Mouse (Mus musculus) retina, embryonic 14.5 days (tissue): ENCODE measurements around the gene Nek7.

Experiments used
- DNase-seq: peaks from one replicate; pipeline ENCODE4 v3.0.0-alpha.2; 2015; ENCODE audit warnings: low spot score

Nek7 gene

GRCm38 (mm10) chr1:138510566-138510965, 109.4 kb downstream of the Nek7 start:
- DNase-seq = no peak

GRCm38 (mm10) chr1:138507446-138508043, 112.4 kb downstream of the Nek7 start:
- no peak for DNase-seq

- DNase-seq = no peak
These were observed 112.9 kb downstream of the Nek7 start for GRCm38 (mm10) chr1:138507014-138507413.

DNA sequence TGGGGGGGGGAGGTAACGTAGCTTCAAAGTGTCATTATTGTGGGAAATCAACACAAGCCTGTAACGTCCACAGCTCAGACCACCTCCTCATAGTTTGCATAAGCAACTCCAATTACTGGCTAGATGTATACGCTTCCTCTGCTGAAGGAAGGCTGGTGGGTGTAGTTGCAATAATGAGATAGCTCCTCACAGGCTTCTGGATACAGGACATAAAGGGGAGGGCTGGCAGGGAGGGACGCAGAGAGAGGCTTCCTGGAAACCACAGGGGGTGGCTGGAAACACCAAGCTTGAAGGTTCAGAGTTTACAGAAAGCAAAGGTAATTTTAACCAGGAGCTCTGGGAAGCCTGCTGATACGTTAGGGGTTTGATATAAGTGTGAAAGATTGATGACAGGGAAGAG, 115.7 kb downstream of the Nek7 start:
- no peak for DNase-seq

DNA sequence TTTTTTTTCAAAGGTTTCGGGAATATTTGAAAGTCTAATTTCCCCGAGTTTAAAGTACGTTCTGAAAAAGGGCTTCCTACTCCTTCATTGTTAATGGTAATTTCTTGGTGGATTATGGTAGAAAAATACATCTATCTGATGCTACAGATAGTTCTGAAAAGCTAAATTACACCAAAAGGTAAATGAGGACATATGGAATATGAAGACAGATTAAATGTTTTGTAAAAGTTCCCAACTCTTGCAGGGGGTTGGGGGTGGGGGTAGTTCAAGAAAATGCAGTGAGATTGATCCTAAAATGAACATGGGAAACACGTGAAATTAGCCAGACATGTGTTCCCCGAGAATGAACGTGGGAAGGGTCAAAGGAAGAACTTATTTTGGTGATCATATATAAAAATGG, 119.2 kb downstream of the Nek7 start:
- DNase-seq = no peak

- DNase-seq = peak; percentile 73
These were observed 119.8 kb downstream of the Nek7 start for GRCm38 (mm10) chr1:138500155-138500554.

DNA sequence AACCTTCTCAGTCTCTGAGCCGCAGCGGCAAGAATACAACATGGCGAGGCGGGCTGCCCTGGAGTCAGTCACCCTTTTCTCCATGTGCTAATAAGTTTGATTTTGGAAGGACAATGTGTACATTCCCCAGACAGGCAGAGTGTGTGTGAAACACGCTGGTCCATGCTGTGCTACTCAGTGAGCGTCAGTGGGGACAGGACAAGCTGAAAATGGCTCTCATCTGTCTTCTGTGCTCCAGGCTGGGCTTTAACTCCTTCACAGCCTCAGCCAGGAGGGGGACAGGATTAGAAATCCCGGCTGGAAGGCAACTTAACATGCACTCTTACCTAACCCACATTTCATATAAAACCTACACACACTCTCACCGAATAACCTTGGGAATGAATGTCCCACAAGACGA, 120.5 kb downstream of the Nek7 start:
- peak; percentile 61 for DNase-seq

GRCm38 (mm10) chr1:138491382-138492097, 128.4 kb downstream of the Nek7 start:
- DNase-seq = peak; percentile 22

DNA sequence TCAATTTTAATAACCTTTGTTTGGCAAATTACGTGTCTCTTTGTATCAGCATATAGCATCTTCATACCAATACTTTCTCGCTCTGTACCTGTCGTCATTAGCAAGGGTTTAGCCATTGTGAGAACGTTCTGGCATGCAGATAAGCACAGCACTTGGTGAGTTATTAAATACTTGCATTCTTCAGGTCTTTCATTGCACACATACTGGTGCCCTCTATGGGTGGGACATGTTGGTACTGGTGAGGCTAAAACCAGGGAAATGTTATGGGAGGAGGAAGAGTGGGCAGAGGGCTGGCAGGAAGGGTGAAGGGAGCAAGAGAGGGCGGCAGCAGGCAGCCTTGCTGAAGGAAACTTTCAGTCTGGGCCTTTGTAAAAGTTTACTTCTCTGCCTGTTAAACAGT, 132.4 kb downstream of the Nek7 start:
- DNase-seq = no peak

DNA sequence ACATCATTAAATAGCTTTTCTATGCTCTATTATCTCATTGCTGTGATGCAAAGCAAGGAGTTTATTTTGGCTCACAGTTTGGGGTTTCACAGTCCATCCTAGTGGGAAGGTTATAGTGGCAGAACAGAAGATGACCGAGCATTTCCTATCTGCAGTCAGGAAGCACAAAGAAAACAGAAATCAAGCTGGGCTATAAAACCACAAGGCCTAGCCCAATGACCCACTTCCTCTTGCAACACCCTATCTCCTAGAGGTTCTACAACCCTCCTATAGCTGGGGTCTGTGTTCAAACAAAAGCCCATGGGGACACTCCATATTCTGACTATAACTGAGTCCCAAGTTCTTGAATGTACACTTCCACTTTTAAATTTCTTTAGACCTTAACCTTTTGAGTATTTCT, 139.2 kb downstream of the Nek7 start:
- DNase-seq = no peak

GRCm38 (mm10) chr1:138465352-138465751, 154.6 kb downstream of the Nek7 start:
- DNase-seq = no peak

DNA sequence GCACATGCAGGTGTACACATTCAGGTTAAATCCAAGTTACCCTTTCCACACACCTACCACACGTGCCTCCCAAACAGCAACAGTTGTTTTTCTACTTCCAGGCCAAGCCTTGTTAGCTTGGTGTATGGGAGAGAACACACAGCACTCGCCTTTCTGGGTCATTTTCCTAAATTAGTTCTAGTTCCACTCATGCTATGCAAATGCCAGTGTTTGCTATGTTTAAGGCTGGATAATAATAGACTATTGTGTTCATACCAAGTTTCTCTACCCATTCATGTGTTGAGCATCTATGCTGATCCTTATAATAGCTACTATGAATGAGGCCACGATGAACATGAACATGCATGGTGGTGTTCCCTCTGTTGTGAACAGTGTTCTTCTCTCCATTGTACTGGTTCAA, 158.5 kb downstream of the Nek7 start:
- no peak for DNase-seq

DNA sequence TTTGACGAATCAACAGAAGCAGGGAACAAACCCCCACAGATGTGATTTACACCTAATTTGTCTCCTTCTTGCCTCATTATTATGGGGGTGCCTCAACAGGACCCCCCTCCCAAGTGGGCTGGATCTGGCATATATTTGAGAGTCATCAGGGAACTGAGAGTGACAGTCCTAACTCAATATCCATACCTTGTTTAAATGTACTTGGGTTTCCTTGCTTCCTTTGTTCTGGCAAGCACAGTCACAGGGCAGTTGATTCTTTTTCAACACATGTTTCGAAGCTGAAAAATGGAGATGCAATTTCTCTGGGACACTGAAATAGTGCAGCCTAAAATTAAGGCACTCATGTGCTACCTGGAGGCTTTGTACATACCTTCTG, 170.5 kb downstream of the Nek7 start:
- no peak for DNase-seq

GRCm38 (mm10) chr1:138448635-138449475, 171.1 kb downstream of the Nek7 start:
- DNase-seq = peak; percentile 13

DNA sequence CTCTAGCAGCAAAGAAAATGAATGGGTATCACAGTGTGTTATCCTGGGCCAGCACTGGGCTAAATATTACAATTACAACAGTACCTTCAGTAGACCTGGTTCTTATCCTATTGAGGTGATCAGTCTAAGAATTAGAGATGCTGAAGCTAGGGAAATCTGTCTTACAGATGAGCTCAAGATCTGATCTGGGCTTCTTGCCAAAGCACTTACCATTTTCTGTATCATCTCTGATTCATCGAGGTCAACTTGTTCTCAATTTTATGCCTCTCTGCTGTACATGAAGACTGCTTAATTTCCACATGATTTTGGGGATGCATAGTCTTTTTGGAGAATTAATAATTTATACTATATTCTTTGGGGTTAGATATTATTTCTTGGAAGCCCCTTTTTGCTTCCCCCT, 173.1 kb downstream of the Nek7 start:
- no peak for DNase-seq
